Mouse (Mus musculus) ES-E14 (cell line): Measurements from ENCODE around the gene Mypn. TPM values are rescaled to one million over a fixed set of nuclear protein-coding genes. Genes with fewer than 3 reads are reported as not detected.

ENCODE experiments used
- DNase-seq: peaks from one replicate; pipeline ENCODE4 v3.0.0-alpha.2; 2013; ENCODE audit warnings: low read depth, low spot score
- H3K27ac ChIP-seq: 2 replicates; pipeline ENCODE4 v1.5.1; 2012; ENCODE audit warnings: low read depth, mild to moderate bottlenecking, low read length, moderate library complexity, mixed read lengths; ENCODE audit not compliant: poor library complexity, insufficient read depth, severe bottlenecking
- H3K36me3 ChIP-seq: 2 replicates; pipeline ENCODE4 v1.6.1; 2012; ENCODE audit warnings: mild to moderate bottlenecking, low read length, moderate library complexity, mixed read lengths; ENCODE audit not compliant: control insufficient read depth, poor library complexity, insufficient read depth, severe bottlenecking
- H3K4me1 ChIP-seq, 2 experiments: fragments of 150-350 bp in 1 of 2; sonication (generic) in 1 of 2; 2 replicates each; pipeline ENCODE4 v1.6.1; 2012; ENCODE audit warnings: low read length in 2 of 2, mild to moderate bottlenecking in 1 of 2, mixed read lengths in 1 of 2; ENCODE audit not compliant: control insufficient read depth in 2 of 2, insufficient read depth in 2 of 2, poor library complexity in 1 of 2
- H3K4me3 ChIP-seq, 2 experiments: fragments of 150-350 bp in 1 of 2; sonication (generic) in 1 of 2; 2 replicates each; pipeline ENCODE4 v1.5.1; 2012; ENCODE audit warnings: low read length in 2 of 2, low read depth in 1 of 2, mild to moderate bottlenecking in 1 of 2, mixed read lengths in 1 of 2; ENCODE audit not compliant: insufficient read depth in 1 of 2, poor library complexity in 1 of 2, severe bottlenecking in 1 of 2
- H3K9ac ChIP-seq: 2 replicates; pipeline ENCODE4 v1.6.1; 2012; ENCODE audit warnings: low read depth, mild to moderate bottlenecking, low read length, mixed read lengths; ENCODE audit not compliant: poor library complexity, insufficient read depth, severe bottlenecking
- H3K9me3 ChIP-seq: fragments of 150-350 bp; sonication (generic); 2 replicates; pipeline ENCODE4 v1.6.1; 2012; ENCODE audit warnings: low read depth, mild to moderate bottlenecking, low read length; ENCODE audit not compliant: control insufficient read depth, insufficient read depth
- CHD2 ChIP-seq: IDR thresholded peaks from 2 replicates; pipeline ENCODE4 v1.6.1; 2014; ENCODE audit warnings: mild to moderate bottlenecking, low read depth, low read length, inconsistent platforms
- HCFC1 ChIP-seq: IDR thresholded peaks from 2 replicates; pipeline ENCODE4 v1.6.1; 2012; ENCODE audit warnings: low read length, inconsistent platforms, borderline replicate concordance; ENCODE audit not compliant: insufficient read depth
- MAFK ChIP-seq: IDR thresholded peaks from 2 replicates; pipeline ENCODE4 v1.6.1; 2014; ENCODE audit warnings: mild to moderate bottlenecking, low read depth, low read length, inconsistent platforms; ENCODE audit not compliant: insufficient read depth
- ZC3H11A ChIP-seq: IDR thresholded peaks from 2 replicates; pipeline ENCODE4 v1.6.1; 2012; ENCODE audit warnings: low read depth, mild to moderate bottlenecking, inconsistent platforms, low read length, borderline replicate concordance
- ZNF384 ChIP-seq: IDR thresholded peaks from 2 replicates; pipeline ENCODE4 v1.6.1; 2012; ENCODE audit warnings: low read depth, low read length, inconsistent platforms
- in situ Hi-C, 2 experiments: fragments of 600-800 bp; cut with MboI; formaldehyde crosslinking; loops; one replicate each; pipeline ENCODE4 v1.15.1; 2025; ENCODE audit warnings: low sequenced_read_pairs in 2 of 2, inconsistent platforms in 1 of 2; ENCODE audit not compliant: unreplicated experiment in 2 of 2
- total RNA-seq: library from RNA; depleted of rRNA; stranded (reverse); fragments of 300-350 nt; gene quantifications from 2 replicates; pipeline ENCODE4 v1.2.3, GENCODE M21; 2012

Mypn gene
- total RNA-seq, 1 experiment: 1.1 TPM

- Histone ChIP-seq H3K4me3 (no peak overlapping the region), H3K9me3 (no peaks in the 10 kb centered on the region), H3K9ac (peak overlapping the region; percentile 54; the same call in 1 of the 2 replicates), H3K27ac (peak overlapping the region; percentile 92), H3K4me1 (peaks cover 17 to 24% of the 10 kb centered on the region in 2 experiments), H3K36me3 (no peaks in the 10 kb centered on the region)
- no peak for DNase-seq
- in situ Hi-C loops: no loop called here
- no peak for TF ChIP-seq HCFC1
- TF ChIP-seq ZNF384: no peak
- TF ChIP-seq ZC3H11A: no peak
- no peak for TF ChIP-seq MAFK
- no peak for TF ChIP-seq CHD2
Observed at GRCm38 (mm10) chr10:63176471-63176931, 27.3 kb downstream of the Mypn start.

GRCm38 (mm10) chr10:63172089-63172488 is 31.7 kb downstream of the Mypn start:
- Histone ChIP-seq H3K4me1 (peaks cover 0 to 11% of the 10 kb centered on the region in 2 experiments; a peak in 2 of 4 replicates), H3K9me3 (no peaks in the 10 kb centered on the region), H3K4me3 (no peak overlapping the region), H3K27ac (no peak overlapping the region), H3K36me3 (no peaks in the 10 kb centered on the region; the same call in 1 of the 2 replicates), H3K9ac (no peak overlapping the region)
- in situ Hi-C loops: no loop called here
- DNase-seq: no peak
- no peak for TF ChIP-seq ZNF384

- H3K4me1 ChIP-seq: peaks cover 0 to 8% of the 10 kb centered on the region in 2 experiments; a peak in 1 of 4 replicates
- no peaks in the 10 kb centered on the region for H3K9me3 ChIP-seq
- no peak overlapping the region for H3K4me3 ChIP-seq
- no peak for DNase-seq
- no peak for TF ChIP-seq HCFC1
- TF ChIP-seq ZC3H11A: no peak
- no peak for TF ChIP-seq CHD2
- TF ChIP-seq ZNF384: no peak
- no peak for TF ChIP-seq MAFK
- H3K9ac ChIP-seq: no peak overlapping the region
- in situ Hi-C loops: no loop called here
- H3K27ac ChIP-seq: no peak overlapping the region
- no peaks in the 10 kb centered on the region; the same call in 1 of the 2 replicates for H3K36me3 ChIP-seq
Observed at GRCm38 (mm10) chr10:63169503-63169902, 34.2 kb downstream of the Mypn start.

- no peak for DNase-seq
- Histone ChIP-seq H3K27ac (no peak overlapping the region), H3K36me3 (no peaks in the 10 kb centered on the region; the same call in 1 of the 2 replicates), H3K4me3 (no peak overlapping the region), H3K4me1 (peaks cover 0 to 4% of the 10 kb centered on the region in 2 experiments; a peak in 1 of 4 replicates), H3K9me3 (no peaks in the 10 kb centered on the region), H3K9ac (no peak overlapping the region)
- in situ Hi-C loops: no loop called here
- TF ChIP-seq ZC3H11A (no peak), HCFC1 (no peak), ZNF384 (no peak), MAFK (no peak), CHD2 (no peak)
Observed at GRCm38 (mm10) chr10:63168124-63168523, 35.6 kb downstream of the Mypn start.
